Mouse (Mus musculus) ES-E14 (cell line): ENCODE data around the gene Spag9. TPM values are rescaled to one million over a fixed set of nuclear protein-coding genes. Genes with fewer than 3 reads are reported as not detected.
A peak's percentile ranks its signal among the peaks of the same experiment; 100 is the strongest.

Experiments
- DNase-seq: peaks from one replicate; pipeline ENCODE4 v3.0.0-alpha.2; 2013; ENCODE audit warnings: low read depth, low spot score
- H3K27ac ChIP-seq: 2 replicates; pipeline ENCODE4 v1.5.1; 2012; ENCODE audit warnings: low read depth, mild to moderate bottlenecking, low read length, moderate library complexity, mixed read lengths; ENCODE audit not compliant: poor library complexity, insufficient read depth, severe bottlenecking
- H3K36me3 ChIP-seq: 2 replicates; pipeline ENCODE4 v1.6.1; 2012; ENCODE audit warnings: mild to moderate bottlenecking, low read length, moderate library complexity, mixed read lengths; ENCODE audit not compliant: control insufficient read depth, poor library complexity, insufficient read depth, severe bottlenecking
- H3K4me1 ChIP-seq, 2 experiments: fragments of 150-350 bp in 1 of 2; sonication (generic) in 1 of 2; 2 replicates each; pipeline ENCODE4 v1.6.1; 2012; ENCODE audit warnings: low read length in 2 of 2, mild to moderate bottlenecking in 1 of 2, mixed read lengths in 1 of 2; ENCODE audit not compliant: control insufficient read depth in 2 of 2, insufficient read depth in 2 of 2, poor library complexity in 1 of 2
- H3K4me3 ChIP-seq, 2 experiments: fragments of 150-350 bp in 1 of 2; sonication (generic) in 1 of 2; 2 replicates each; pipeline ENCODE4 v1.5.1; 2012; ENCODE audit warnings: low read length in 2 of 2, low read depth in 1 of 2, mild to moderate bottlenecking in 1 of 2, mixed read lengths in 1 of 2; ENCODE audit not compliant: insufficient read depth in 1 of 2, poor library complexity in 1 of 2, severe bottlenecking in 1 of 2
- H3K9ac ChIP-seq: 2 replicates; pipeline ENCODE4 v1.6.1; 2012; ENCODE audit warnings: low read depth, mild to moderate bottlenecking, low read length, mixed read lengths; ENCODE audit not compliant: poor library complexity, insufficient read depth, severe bottlenecking
- H3K9me3 ChIP-seq: fragments of 150-350 bp; sonication (generic); 2 replicates; pipeline ENCODE4 v1.6.1; 2012; ENCODE audit warnings: low read depth, mild to moderate bottlenecking, low read length; ENCODE audit not compliant: control insufficient read depth, insufficient read depth
- CHD2 ChIP-seq: IDR thresholded peaks from 2 replicates; pipeline ENCODE4 v1.6.1; 2014; ENCODE audit warnings: mild to moderate bottlenecking, low read depth, low read length, inconsistent platforms
- HCFC1 ChIP-seq: IDR thresholded peaks from 2 replicates; pipeline ENCODE4 v1.6.1; 2012; ENCODE audit warnings: low read length, inconsistent platforms, borderline replicate concordance; ENCODE audit not compliant: insufficient read depth
- MAFK ChIP-seq: IDR thresholded peaks from 2 replicates; pipeline ENCODE4 v1.6.1; 2014; ENCODE audit warnings: mild to moderate bottlenecking, low read depth, low read length, inconsistent platforms; ENCODE audit not compliant: insufficient read depth
- ZC3H11A ChIP-seq: IDR thresholded peaks from 2 replicates; pipeline ENCODE4 v1.6.1; 2012; ENCODE audit warnings: low read depth, mild to moderate bottlenecking, inconsistent platforms, low read length, borderline replicate concordance
- ZNF384 ChIP-seq: IDR thresholded peaks from 2 replicates; pipeline ENCODE4 v1.6.1; 2012; ENCODE audit warnings: low read depth, low read length, inconsistent platforms
- in situ Hi-C, 2 experiments: fragments of 600-800 bp; cut with MboI; formaldehyde crosslinking; loops; one replicate each; pipeline ENCODE4 v1.15.1; 2025; ENCODE audit warnings: low sequenced_read_pairs in 2 of 2, inconsistent platforms in 1 of 2; ENCODE audit not compliant: unreplicated experiment in 2 of 2
- total RNA-seq: library from RNA; depleted of rRNA; stranded (reverse); fragments of 300-350 nt; gene quantifications from 2 replicates; pipeline ENCODE4 v1.2.3, GENCODE M21; 2012

Spag9 gene
- total RNA-seq, 1 experiment: 20.9 TPM

- H3K9me3 ChIP-seq: no peaks in the 10 kb centered on the region
- no peak for TF ChIP-seq ZNF384
- no peak for TF ChIP-seq MAFK
- no peak for TF ChIP-seq CHD2
- no peak for TF ChIP-seq ZC3H11A
- no peak for TF ChIP-seq HCFC1
- DNase-seq: no peak
- in situ Hi-C loops: loop anchor here in 1 of 2 experiments (10.0 kb wide), 1 partner anchor 152 kb away; no protein-coding TSS in a partner anchor
- no peaks in the 10 kb centered on the region for H3K4me1 ChIP-seq
- no peak overlapping the region for H3K4me3 ChIP-seq
- H3K9ac ChIP-seq: no peak overlapping the region
- H3K27ac ChIP-seq: no peak overlapping the region
- H3K36me3 ChIP-seq: no peaks in the 10 kb centered on the region
Measured at GRCm38 (mm10) chr11:94122341-94123030, 126.6 kb downstream of the Spag9 start.

DNA sequence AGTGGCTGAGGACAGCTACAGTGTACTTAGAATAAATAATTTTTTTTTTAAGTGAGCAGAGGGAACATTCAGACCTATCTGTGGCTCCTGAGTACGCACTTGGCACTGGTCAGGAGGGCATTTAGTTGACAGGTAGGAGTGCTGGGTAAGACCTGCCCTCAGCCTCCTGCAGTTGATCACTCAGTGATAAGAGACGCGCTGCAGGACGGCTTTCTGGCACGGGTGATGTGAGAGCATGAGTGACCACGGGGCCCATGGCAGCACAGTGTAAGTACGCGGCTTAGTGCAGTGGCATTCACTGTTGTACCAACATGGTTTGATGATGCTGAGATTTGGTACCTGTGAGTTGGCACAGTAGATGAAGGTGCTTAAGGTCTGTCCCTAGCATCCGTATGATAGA, 130.8 kb downstream of the Spag9 start:
- DNase-seq: no peak
- Histone ChIP-seq H3K4me3 (no peak overlapping the region), H3K9me3 (no peaks in the 10 kb centered on the region), H3K36me3 (no peaks in the 10 kb centered on the region), H3K9ac (no peak overlapping the region), H3K4me1 (peaks cover 2 to 6% of the 10 kb centered on the region in 2 experiments; a peak in 2 of 4 replicates), H3K27ac (no peak overlapping the region)
- no peak for TF ChIP-seq ZC3H11A
- TF ChIP-seq HCFC1: no peak
- in situ Hi-C loops: loop anchor here in 1 of 2 experiments (10.0 kb wide), 1 partner anchor 148 kb away; no protein-coding TSS in a partner anchor

- DNase-seq: peak; percentile 82
- Histone ChIP-seq H3K4me3 (no peak overlapping the region), H3K27ac (no peak overlapping the region), H3K4me1 (peaks cover 2 to 9% of the 10 kb centered on the region in 2 experiments; a peak in 2 of 4 replicates), H3K9ac (no peak overlapping the region), H3K36me3 (no peaks in the 10 kb centered on the region), H3K9me3 (no peaks in the 10 kb centered on the region)
- in situ Hi-C loops: loop anchor here in 1 of 2 experiments (10.0 kb wide), 1 partner anchor 147 kb away; no protein-coding TSS in a partner anchor
- TF ChIP-seq ZC3H11A (peak; percentile 57; the same call in 1 of the 2 replicates), HCFC1 (no peak)
Measured at GRCm38 (mm10) chr11:94127966-94128365, 132.1 kb downstream of the Spag9 start.

GRCm38 (mm10) chr11:94128506-94128905, 132.6 kb downstream of the Spag9 start:
- H3K9me3 ChIP-seq: no peaks in the 10 kb centered on the region
- TF ChIP-seq MAFK: no peak
- no peak for TF ChIP-seq ZC3H11A
- no peak for TF ChIP-seq HCFC1
- TF ChIP-seq ZNF384: no peak
- TF ChIP-seq CHD2: no peak
- no peak overlapping the region for H3K9ac ChIP-seq
- H3K4me3 ChIP-seq: no peak overlapping the region
- H3K27ac ChIP-seq: no peak overlapping the region
- H3K36me3 ChIP-seq: no peaks in the 10 kb centered on the region
- in situ Hi-C loops: loop anchor here in 1 of 2 experiments (10.0 kb wide), 1 partner anchor 146 kb away; no protein-coding TSS in a partner anchor
- H3K4me1 ChIP-seq: peaks cover 2 to 11% of the 10 kb centered on the region in 2 experiments; a peak in 2 of 4 replicates
- DNase-seq: no peak

GRCm38 (mm10) chr11:94129261-94130059, 133.6 kb downstream of the Spag9 start:
- TF ChIP-seq CHD2 (no peak), MAFK (no peak), ZNF384 (no peak), ZC3H11A (peak; percentile 77; the same call in 1 of the 2 replicates)
- Histone ChIP-seq H3K4me3 (no peak overlapping the region), H3K9me3 (no peaks in the 10 kb centered on the region), H3K9ac (no peak overlapping the region), H3K27ac (no peak overlapping the region), H3K36me3 (no peaks in the 10 kb centered on the region), H3K4me1 (peaks cover 4 to 17% of the 10 kb centered on the region in 2 experiments)
- peak; percentile 72 for DNase-seq
- in situ Hi-C loops: loop anchor here (10.0 kb wide), 3 partner anchors 95 to 365 kb away; partner anchors contain the start of gene Epn3 (in 1 of the 2)
